Mouse (Mus musculus): ENCODE measurements around the gene Hoxc9.

Gene Hoxc9

GRCm38 (mm10) chr15:102949696-102950095 lies 26.5 kb upstream of the Hoxc9 start:
- TF ChIP-seq GATA4 (IDR thresholded peaks at IDR 0.05; ENCODE audit: insufficient replicate concordance, low read length), result no peak

- TF ChIP-seq GATA4 (IDR thresholded peaks at IDR 0.05; ENCODE audit: insufficient replicate concordance, low read length), result no peak
These were observed 25.4 kb upstream of the Hoxc9 start for GRCm38 (mm10) chr15:102950877-102951276.

GRCm38 (mm10) chr15:102953561-102953960 lies 22.7 kb upstream of the Hoxc9 start:
- no peak for TF ChIP-seq GATA4 (IDR thresholded peaks at IDR 0.05; ENCODE audit: insufficient replicate concordance, low read length)

GRCm38 (mm10) chr15:102954192-102955006 lies 21.8 kb upstream of the Hoxc9 start, which contains the start of gene Hoxc11:
TSS of gene Hoxc11 (plus strand) at chr15:102954427.
- TF ChIP-seq GATA4 (IDR thresholded peaks at IDR 0.05; ENCODE audit: insufficient replicate concordance, low read length), result no peak

GRCm38 (mm10) chr15:102955007-102955382 lies 21.2 kb upstream of the Hoxc9 start:
- TF ChIP-seq GATA4 (IDR thresholded peaks at IDR 0.05; ENCODE audit: insufficient replicate concordance, low read length), result no peak

- no peak for TF ChIP-seq GATA4 (IDR thresholded peaks at IDR 0.05; ENCODE audit: insufficient replicate concordance, low read length)
These were observed 20.2 kb upstream of the Hoxc9 start for GRCm38 (mm10) chr15:102955833-102956640.

- no peak for TF ChIP-seq GATA4 (IDR thresholded peaks at IDR 0.05; ENCODE audit: insufficient replicate concordance, low read length)
These were observed 19.3 kb upstream of the Hoxc9 start for GRCm38 (mm10) chr15:102956906-102957305.

- TF ChIP-seq GATA4 (IDR thresholded peaks at IDR 0.05; ENCODE audit: insufficient replicate concordance, low read length), result no peak
These were observed 16.5 kb upstream of the Hoxc9 start for GRCm38 (mm10) chr15:102959663-102960191.

- TF ChIP-seq GATA4 (IDR thresholded peaks at IDR 0.05; ENCODE audit: insufficient replicate concordance, low read length), result no peak
These were observed 14.5 kb upstream of the Hoxc9 start for GRCm38 (mm10) chr15:102961728-102962127.

- TF ChIP-seq GATA4 (IDR thresholded peaks at IDR 0.05; ENCODE audit: insufficient replicate concordance, low read length), result no peak
These were observed 13.7 kb upstream of the Hoxc9 start for GRCm38 (mm10) chr15:102962492-102962891.

GRCm38 (mm10) chr15:102963259-102963658 lies 13.0 kb upstream of the Hoxc9 start:
- no peak for TF ChIP-seq GATA4 (IDR thresholded peaks at IDR 0.05; ENCODE audit: insufficient replicate concordance, low read length)

GRCm38 (mm10) chr15:102963671-102964640 lies 12.3 kb upstream of the Hoxc9 start:
- no peak for TF ChIP-seq GATA4 (IDR thresholded peaks at IDR 0.05; ENCODE audit: insufficient replicate concordance, low read length)

- no peak for TF ChIP-seq GATA4 (IDR thresholded peaks at IDR 0.05; ENCODE audit: insufficient replicate concordance, low read length)
These were observed 11.0 kb upstream of the Hoxc9 start for GRCm38 (mm10) chr15:102965003-102965891.

Measured in liver, adult (tissue).